Mouse (Mus musculus): Measurements from ENCODE around the gene Notch1. TPM values are rescaled to one million over a fixed set of nuclear protein-coding genes. Genes with fewer than 3 reads are reported as not detected.
A peak's percentile ranks its signal among the peaks of the same experiment; 100 is the strongest.

The Notch1 gene
- polyA plus RNA-seq, 1 experiment from 2014 or later = 11.8 TPM

- TF ChIP-seq CTCF (IDR thresholded peaks at IDR 0.05) = no peak
- no peak for TF ChIP-seq EP300 (IDR thresholded peaks at IDR 0.05)
- no peaks in the 10 kb centered on the region for H3K9me3 ChIP-seq (ENCODE audit: low read length)
- peak overlapping the region; percentile 78; the same call in 1 of the 2 replicates for H3K9ac ChIP-seq (replicated peaks; ENCODE audit: low read depth)
- peak overlapping the region; percentile 85; the same call in 1 of the 2 replicates for H3K4me3 ChIP-seq (ENCODE audit: low read depth, low read length)
- ATAC-seq (no peak), DNase-seq (ENCODE audit: low spot score) (no peak)
- 0 out of 2 replicates have a peak overlapping the region, but pooled peaks have one; percentile 85 for H3K27ac ChIP-seq (ENCODE audit: low read length)
- peaks cover 11% of the 10 kb centered on the region; the same call in 1 of the 2 replicates for H3K4me1 ChIP-seq (ENCODE audit: insufficient read depth, low read depth, low read length)
- 58% methylated on average over 3 of the region's 3 CpGs for WGBS
- H3K4me2 ChIP-seq (replicated peaks; ENCODE audit: low read depth, low read length) = peak overlapping the region; percentile 79
- peaks cover 15% of the 10 kb centered on the region; the same call in 1 of the 2 replicates for H3K36me3 ChIP-seq (ENCODE audit: insufficient read depth, low read length)
- H3K27me3 ChIP-seq (replicated peaks; ENCODE audit: insufficient read depth, low read length) = no peaks in the 10 kb centered on the region
These were observed 107.1 kb downstream of the Notch1 start for GRCm38 (mm10) chr2:26409362-26409761.

- Histone ChIP-seq H3K27ac (ENCODE audit: low read length) (peak within 1 kb of the TSS; percentile 85), H3K9me3 (ENCODE audit: low read length) (no peaks in the 10 kb centered on the region), H3K4me2 (replicated peaks; ENCODE audit: low read depth, low read length) (peak within 1 kb of the TSS; percentile 79), H3K9ac (replicated peaks; ENCODE audit: low read depth) (peak within 1 kb of the TSS; percentile 78), H3K36me3 (ENCODE audit: insufficient read depth, low read length) (peaks cover 15% of the 10 kb centered on the region; the same call in 1 of the 2 replicates), H3K4me1 (ENCODE audit: insufficient read depth, low read depth, low read length) (peaks cover 11% of the 10 kb centered on the region; the same call in 1 of the 2 replicates), H3K27me3 (replicated peaks; ENCODE audit: insufficient read depth, low read length) (no peaks in the 10 kb centered on the region), H3K4me3 (ENCODE audit: low read depth, low read length) (peak within 1 kb of the TSS; percentile 85)
- ATAC-seq = peak; percentile 96
- under 1% methylated on average over 48 of the region's 57 CpGs for WGBS
- peak; percentile 97 for DNase-seq (ENCODE audit: low spot score)
- TF ChIP-seq EP300 (IDR thresholded peaks at IDR 0.05) (no peak), CTCF (IDR thresholded peaks at IDR 0.05) (peak; percentile 98)
These were observed 107.7 kb downstream of the Notch1 start, which contains the start of gene Inpp5e for GRCm38 (mm10) chr2:26408515-26409356. Gene Inpp5e, minus strand, starts transcription at chr2:26409203.

Small RNA genes within 50 kb of the gene (microRNA-seq; reads per million reads assigned to microRNA genes)
- gene Mir6996 = 1.2 reads per million

Other genes starting within 250 kb of the Notch1 start
- gene Ccdc187, start 222.1 kb downstream of the Notch1 start, polyA plus RNA-seq (2015; fragmentation: Nextera tagmentation; extraction: Ambion mirVana) = 0.61 and 0.77 TPM in 2 replicates
- gene Gpsm1, start 201.1 kb downstream of the Notch1 start, polyA plus RNA-seq (2015; fragmentation: Nextera tagmentation; extraction: Ambion mirVana) = 29.0 and 33.0 TPM in 2 replicates
- 14.2 and 15.5 TPM in 2 replicates for gene Dnlz, start 164.6 kb downstream of the Notch1 start, polyA plus RNA-seq (2015; fragmentation: Nextera tagmentation; extraction: Ambion mirVana)
- gene Card9, start 155.7 kb downstream of the Notch1 start, polyA plus RNA-seq (2015; fragmentation: Nextera tagmentation; extraction: Ambion mirVana) = 9.9 and 10.9 TPM in 2 replicates
- gene Snapc4, start 136.0 kb downstream of the Notch1 start, polyA plus RNA-seq (2015; fragmentation: Nextera tagmentation; extraction: Ambion mirVana) = 7.4 and 9.3 TPM in 2 replicates
- 75.3 and 85.5 TPM in 2 replicates for gene Entr1, start 127.3 kb downstream of the Notch1 start, polyA plus RNA-seq (2015; fragmentation: Nextera tagmentation; extraction: Ambion mirVana)
- gene Pmpca, start 127.3 kb downstream of the Notch1 start, polyA plus RNA-seq (2015; fragmentation: Nextera tagmentation; extraction: Ambion mirVana) = 39.0 and 42.0 TPM in 2 replicates
- 11.0 and 11.2 TPM in 2 replicates for gene Inpp5e, start 107.5 kb downstream of the Notch1 start, polyA plus RNA-seq (2015; fragmentation: Nextera tagmentation; extraction: Ambion mirVana)
- gene Sec16a, start 71.4 kb downstream of the Notch1 start, polyA plus RNA-seq (2015; fragmentation: Nextera tagmentation; extraction: Ambion mirVana) = 10.2 and 13.1 TPM in 2 replicates
- 412 and 467 TPM in 2 replicates for gene Egfl7, start 63.4 kb upstream of the Notch1 start, polyA plus RNA-seq (2015; fragmentation: Nextera tagmentation; extraction: Ambion mirVana)
- gene Gm20532, start 70.0 kb upstream of the Notch1 start, polyA plus RNA-seq (2015; fragmentation: Nextera tagmentation; extraction: Ambion mirVana) = not detected in 2 replicates
- 59.5 and 72.8 TPM in 2 replicates for gene Agpat2, start 87.8 kb upstream of the Notch1 start, polyA plus RNA-seq (2015; fragmentation: Nextera tagmentation; extraction: Ambion mirVana)
- 6.2 and 8.2 TPM in 2 replicates for gene Fam69b, start 111.8 kb upstream of the Notch1 start, polyA plus RNA-seq (2015; fragmentation: Nextera tagmentation; extraction: Ambion mirVana)
- not detected in 2 replicates for gene Lcn4, start 154.6 kb upstream of the Notch1 start, polyA plus RNA-seq (2015; fragmentation: Nextera tagmentation; extraction: Ambion mirVana)

Measured in lung, postnatal 0 days (tissue).